Mouse (Mus musculus) right cerebral cortex, postnatal 25 days (tissue): ENCODE measurements at regions not wholly inside any gene's neighbourhood (a gene's known extent, or its start where the extent isn't known, plus 50 kb on each side); places are given as distances from the start of the nearest gene placed in this dataset.
"Not testable (repeated sequence)": the region's sequence is repeated elsewhere in the genome, so short reads cannot be mapped to it uniquely, and the experiment has no call there.

Experiments
- DNase-seq: peaks from one replicate; pipeline ENCODE4 v3.0.0; 2022

- DNase-seq = no peak
Observed at GRCm38 (mm10) chr1:51594666-51595065, 116.4 kb upstream of the Nabp1 start.

DNA sequence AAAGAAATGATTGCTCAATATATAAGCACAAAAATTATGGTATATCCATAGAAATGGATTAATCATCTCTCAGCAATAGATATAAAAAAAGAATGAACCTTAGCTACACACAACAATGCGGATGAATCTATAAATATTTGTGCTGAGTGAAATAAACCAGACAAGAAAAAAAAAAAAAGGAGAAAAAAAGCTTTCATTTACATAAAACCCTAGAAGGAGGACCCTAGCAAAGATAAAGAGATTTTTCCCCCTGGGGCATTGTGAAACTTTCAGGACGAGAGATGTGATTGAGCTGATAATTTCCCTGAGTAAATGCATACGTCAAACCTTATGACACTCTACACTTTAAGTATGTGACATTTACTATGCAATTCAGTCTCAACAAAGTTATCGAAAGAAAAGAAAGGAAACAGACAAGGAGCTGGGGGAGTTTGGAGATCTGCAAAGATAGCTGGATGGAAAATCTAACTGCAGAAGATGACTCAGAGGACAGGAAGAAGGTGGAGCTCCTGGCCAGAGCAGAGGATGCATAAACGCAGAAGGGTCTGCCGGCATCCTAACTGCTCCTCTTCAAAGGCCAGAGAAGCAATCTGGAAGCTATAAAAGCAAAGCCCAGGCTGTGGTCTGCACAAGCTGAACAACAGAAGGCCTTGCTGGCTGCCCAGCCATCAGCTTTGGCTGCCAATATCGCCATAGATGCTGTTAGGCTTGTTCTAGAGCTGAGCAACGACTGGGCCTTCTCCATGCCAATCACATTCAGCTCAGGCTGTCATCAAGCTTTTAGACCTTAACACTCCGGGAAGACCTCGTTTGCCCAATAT lies 115.6 kb upstream of the Nabp1 start:
- no peak for DNase-seq

- no peak for DNase-seq
Observed at GRCm38 (mm10) chr1:51591886-51592285, 113.7 kb upstream of the Nabp1 start.

GRCm38 (mm10) chr1:51590606-51591400 lies 112.6 kb upstream of the Nabp1 start:
- no peak for DNase-seq

- DNase-seq = no peak
Observed at GRCm38 (mm10) chr1:51584925-51585424, 106.8 kb upstream of the Nabp1 start.

DNA sequence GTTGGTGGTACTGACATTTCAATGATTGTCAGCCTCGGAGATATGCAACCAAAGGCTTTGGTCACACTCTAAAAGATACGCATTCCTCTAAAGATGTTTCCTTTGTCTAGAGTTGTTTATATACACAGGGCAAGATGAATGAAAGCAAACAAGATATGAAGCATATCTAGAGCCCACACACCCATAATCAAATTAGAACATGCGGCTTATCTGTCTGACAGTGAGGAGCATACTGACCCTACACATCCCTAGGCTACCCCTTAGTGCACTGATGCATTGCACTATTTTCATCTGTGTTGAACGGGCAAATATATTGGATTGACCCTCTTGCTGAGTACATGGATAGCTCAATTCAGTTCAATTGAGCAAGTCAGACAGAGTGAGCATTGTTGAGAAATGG lies 105.6 kb upstream of the Nabp1 start:
- DNase-seq = no peak

GRCm38 (mm10) chr1:51580074-51580473 lies 101.8 kb upstream of the Nabp1 start:
- no peak for DNase-seq

- no peak for DNase-seq
Observed at GRCm38 (mm10) chr1:51577701-51578100, 99.5 kb upstream of the Nabp1 start.

GRCm38 (mm10) chr1:51572314-51573078 lies 94.3 kb upstream of the Nabp1 start:
- DNase-seq = no peak

GRCm38 (mm10) chr1:51569625-51570024 lies 91.4 kb upstream of the Nabp1 start:
- DNase-seq = no peak

DNA sequence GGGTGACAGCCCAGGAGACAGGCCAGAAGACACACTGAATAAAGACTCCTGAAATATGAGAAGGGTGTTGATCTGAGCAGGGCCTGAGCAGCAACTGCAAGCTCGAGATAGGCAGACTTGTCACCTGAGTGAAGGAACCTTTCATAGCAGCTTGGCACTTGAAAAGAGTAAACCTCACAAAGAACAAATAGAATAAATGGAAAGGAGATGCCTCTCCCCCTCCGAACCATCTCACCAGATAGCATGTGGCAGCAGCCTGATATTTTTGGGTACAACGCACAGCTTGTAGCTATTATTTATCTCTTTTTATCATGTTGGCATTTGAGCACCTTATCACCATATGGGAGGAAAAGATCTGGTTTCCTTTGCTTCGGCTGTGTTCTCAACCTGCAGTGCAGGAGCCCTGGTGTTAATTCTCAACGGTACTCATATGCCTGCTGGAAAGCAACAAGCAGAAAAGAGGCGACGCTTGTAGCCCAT lies 88.0 kb upstream of the Nabp1 start:
- no peak for DNase-seq

DNA sequence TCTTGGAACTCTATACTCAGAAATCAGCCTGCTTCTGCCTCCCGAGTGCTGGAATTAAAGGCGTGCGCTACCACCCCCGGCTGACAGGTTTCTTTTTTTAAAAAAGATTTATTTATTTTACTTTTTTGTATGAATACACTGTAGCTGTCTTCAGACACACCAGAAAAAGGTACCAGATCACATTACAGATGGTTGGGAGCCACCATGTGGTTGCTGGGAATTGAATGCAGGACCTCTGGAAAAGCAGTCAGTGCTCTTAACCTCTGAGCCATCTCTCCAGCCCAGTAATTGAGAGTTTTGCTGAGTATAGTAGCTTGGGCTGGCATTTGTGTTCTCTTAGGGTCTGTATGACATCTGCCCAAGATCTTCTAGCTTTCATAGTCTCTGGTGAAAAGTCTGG lies 78.4 kb upstream of the Nabp1 start:
- not testable (repeated sequence) for DNase-seq

- DNase-seq = no peak
Observed at GRCm38 (mm10) chr1:51553738-51554137, 75.5 kb upstream of the Nabp1 start.

DNA sequence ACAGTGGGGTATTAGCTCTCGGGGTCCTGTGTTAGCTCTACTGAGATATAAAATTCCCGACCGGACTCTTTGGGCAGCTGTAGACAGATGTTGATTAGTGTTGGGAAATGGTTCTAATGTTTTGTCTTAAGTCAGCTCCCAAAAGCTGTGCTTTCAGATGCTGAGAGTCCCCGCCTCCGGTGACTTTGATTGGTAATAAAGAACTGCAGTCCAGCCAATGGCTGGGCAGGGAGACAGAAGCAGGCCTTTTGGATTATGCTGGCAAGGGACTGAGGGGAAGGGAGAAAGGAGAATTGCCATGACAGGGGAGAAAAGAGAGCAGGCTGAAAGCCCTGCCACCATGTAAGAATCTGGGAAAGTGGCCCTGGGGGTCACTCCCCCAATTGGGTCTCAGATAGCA lies 73.4 kb upstream of the Nabp1 start:
- no peak for DNase-seq

- no peak for DNase-seq
Observed at GRCm38 (mm10) chr1:51542801-51543200, 64.6 kb upstream of the Nabp1 start.

GRCm38 (mm10) chr1:51539634-51540033 lies 61.4 kb upstream of the Nabp1 start:
- no peak for DNase-seq

- DNase-seq = no peak
Observed at GRCm38 (mm10) chr1:51538836-51539235, 60.6 kb upstream of the Nabp1 start.

GRCm38 (mm10) chr1:51537765-51538360 lies 59.6 kb upstream of the Nabp1 start:
- DNase-seq = no peak

GRCm38 (mm10) chr1:51536076-51536475 lies 57.9 kb upstream of the Nabp1 start:
- DNase-seq = no peak

GRCm38 (mm10) chr1:51535414-51535813 lies 57.2 kb upstream of the Nabp1 start:
- no peak for DNase-seq

GRCm38 (mm10) chr1:51531360-51531759 lies 53.1 kb upstream of the Nabp1 start:
- no peak for DNase-seq

DNA sequence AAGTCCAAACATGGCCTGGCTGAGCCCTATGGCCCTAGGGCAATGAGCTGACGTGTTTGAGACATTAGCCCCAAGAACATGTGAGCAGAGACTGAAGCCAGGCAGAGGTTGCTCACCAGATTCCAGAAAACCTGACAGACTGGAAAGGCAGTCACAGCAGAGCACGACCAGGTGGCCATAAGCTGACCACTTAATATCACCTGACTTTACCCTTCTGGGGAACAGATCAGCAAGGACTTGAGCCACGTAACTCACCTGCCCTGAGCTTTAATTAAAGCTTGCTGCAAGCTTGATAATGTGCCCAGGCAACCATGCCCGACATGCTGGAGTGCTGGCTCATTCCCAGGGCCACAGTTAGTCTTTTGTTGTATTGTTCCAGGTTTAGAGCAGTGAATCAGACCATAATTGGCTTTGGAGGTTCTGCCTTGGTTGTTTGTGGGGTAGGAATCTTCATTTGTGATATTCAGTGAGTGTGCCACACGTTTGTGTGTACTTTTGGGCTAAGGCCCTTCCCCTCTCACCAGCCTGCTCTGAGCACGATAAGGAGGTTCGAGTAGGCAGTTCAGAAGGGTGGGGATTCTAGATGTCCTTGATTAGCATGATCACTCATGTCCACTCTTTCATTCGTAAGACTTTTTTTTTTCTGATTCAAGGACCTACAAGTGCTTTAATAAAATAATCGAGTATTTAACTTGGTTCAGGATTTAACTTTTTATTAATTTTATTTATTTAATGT lies 52.1 kb upstream of the Nabp1 start:
- DNase-seq = no peak
